Mouse (Mus musculus) G1E (cell line): ENCODE data around the gene Tcam1.

Experiments used
- CTCF ChIP-seq: IDR thresholded peaks from 2 replicates; pipeline ENCODE4 v1.5.1; 2012; ENCODE audit warnings: low read depth, low read length, inconsistent platforms, mixed read lengths
- GATA1 ChIP-seq: IDR thresholded peaks from 2 replicates; pipeline ENCODE4 v1.6.1; 2012; ENCODE audit warnings: borderline replicate concordance, low read length, inconsistent platforms, mixed read lengths
- TAL1 ChIP-seq: conservative IDR thresholded peaks from 2 replicates; pipeline ENCODE4 v1.6.1; 2012; ENCODE audit warnings: low read depth, low read length, inconsistent platforms, mixed read lengths

DNA sequence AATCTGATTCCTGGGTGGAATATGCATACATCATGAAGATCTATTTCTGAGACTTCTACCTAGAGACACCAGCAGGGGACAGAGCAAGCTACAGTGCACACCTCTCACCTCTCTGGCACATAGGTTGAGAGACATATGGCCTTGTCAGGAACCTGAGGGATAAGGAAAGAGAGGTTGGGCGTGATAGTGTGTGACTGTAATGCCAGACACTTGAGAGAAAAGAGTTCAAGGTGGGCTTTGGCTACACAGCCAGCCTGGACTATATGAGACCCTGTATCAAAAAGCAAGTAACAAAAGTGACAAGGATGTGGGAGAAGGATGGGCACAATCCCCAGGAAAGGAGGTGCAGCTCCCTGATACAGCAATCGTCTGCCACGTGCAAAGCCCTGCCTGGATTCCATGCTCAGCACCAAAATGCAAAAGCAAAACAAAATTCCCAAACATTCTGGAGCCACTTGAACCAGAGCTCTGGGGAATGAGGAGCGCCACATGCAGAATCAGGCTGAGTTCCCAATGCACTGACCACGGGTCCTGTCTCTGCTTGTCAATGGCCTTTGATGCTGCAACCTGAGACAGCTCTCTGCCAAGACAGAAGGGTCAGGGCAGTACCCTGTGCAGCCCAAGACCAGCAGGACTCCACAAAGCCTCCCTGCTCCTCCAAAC, 5.2 kb upstream of the Tcam1 start:
- TF ChIP-seq CTCF = no peak
- no peak for TF ChIP-seq GATA1
- TF ChIP-seq TAL1 = no peak
